Mouse (Mus musculus): ENCODE data around the gene Dbh. TPM values are rescaled to one million over a fixed set of nuclear protein-coding genes. Genes with fewer than 3 reads are reported as not detected.

Gene Dbh
- polyA plus RNA-seq, 1 experiment from 2014 or later, result 0.37 TPM

GRCm38 (mm10) chr2:27123121-27123520 lies 41.9 kb upstream of the Dbh start:
- H3K4me1 ChIP-seq (ENCODE audit: insufficient read depth, low read depth, low read length), result peaks cover 4% of the 10 kb centered on the region; the same call in 1 of the 2 replicates
- no peak overlapping the region for H3K4me2 ChIP-seq (replicated peaks; ENCODE audit: low read depth, low read length)
- ATAC-seq (no peak), DNase-seq (ENCODE audit: low spot score) (no peak)
- 89% methylated on average over 4 of the region's 4 CpGs for WGBS
- peak; percentile 30 for TF ChIP-seq CTCF (IDR thresholded peaks at IDR 0.05)
- TF ChIP-seq EP300 (IDR thresholded peaks at IDR 0.05), result no peak
- no peak overlapping the region for H3K9ac ChIP-seq (replicated peaks; ENCODE audit: low read depth)
- H3K9me3 ChIP-seq (ENCODE audit: low read length), result no peaks in the 10 kb centered on the region
- no peak overlapping the region for H3K4me3 ChIP-seq (ENCODE audit: low read depth, low read length)
- H3K27ac ChIP-seq (ENCODE audit: low read length), result no peak overlapping the region
- no peaks in the 10 kb centered on the region for H3K27me3 ChIP-seq (replicated peaks; ENCODE audit: insufficient read depth, low read length)
- H3K36me3 ChIP-seq (ENCODE audit: insufficient read depth, low read length), result no peaks in the 10 kb centered on the region

DNA sequence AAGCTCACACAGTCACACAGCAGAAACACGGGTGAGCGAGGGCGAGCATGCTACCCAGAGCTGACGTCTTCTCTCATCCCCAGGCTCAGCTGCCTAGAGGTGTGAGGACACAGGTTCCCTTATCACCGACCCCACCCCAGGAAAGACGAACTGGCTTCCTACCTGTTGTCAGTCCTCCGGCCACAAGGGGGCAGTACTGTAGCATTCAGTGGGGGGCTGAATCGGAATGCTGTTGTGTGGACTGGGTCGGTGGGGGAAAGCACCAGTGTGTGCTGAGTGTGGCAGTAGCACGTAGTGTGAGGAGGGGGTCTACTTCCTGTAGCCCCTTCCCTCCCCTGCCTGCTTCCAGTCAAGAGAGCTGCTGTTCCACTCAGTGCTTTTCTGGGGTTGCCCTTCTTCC lies 39.1 kb upstream of the Dbh start:
- Histone ChIP-seq H3K9me3 (ENCODE audit: low read length) (no peaks in the 10 kb centered on the region), H3K4me3 (ENCODE audit: low read depth, low read length) (no peak overlapping the region), H3K4me2 (replicated peaks; ENCODE audit: low read depth, low read length) (no peak overlapping the region), H3K9ac (replicated peaks; ENCODE audit: low read depth) (no peak overlapping the region), H3K4me1 (ENCODE audit: insufficient read depth, low read depth, low read length) (peaks cover 4% of the 10 kb centered on the region; the same call in 1 of the 2 replicates), H3K36me3 (ENCODE audit: insufficient read depth, low read length) (no peaks in the 10 kb centered on the region), H3K27me3 (replicated peaks; ENCODE audit: insufficient read depth, low read length) (no peaks in the 10 kb centered on the region), H3K27ac (ENCODE audit: low read length) (no peak overlapping the region)
- peak; percentile 65 for DNase-seq (ENCODE audit: low spot score)
- 22% methylated on average over 10 of the region's 10 CpGs for WGBS
- ATAC-seq, result peak; percentile 22; the same call in 1 of the 2 replicates
- TF ChIP-seq EP300 (IDR thresholded peaks at IDR 0.05), result no peak
- TF ChIP-seq CTCF (IDR thresholded peaks at IDR 0.05), result peak; percentile 96

DNA sequence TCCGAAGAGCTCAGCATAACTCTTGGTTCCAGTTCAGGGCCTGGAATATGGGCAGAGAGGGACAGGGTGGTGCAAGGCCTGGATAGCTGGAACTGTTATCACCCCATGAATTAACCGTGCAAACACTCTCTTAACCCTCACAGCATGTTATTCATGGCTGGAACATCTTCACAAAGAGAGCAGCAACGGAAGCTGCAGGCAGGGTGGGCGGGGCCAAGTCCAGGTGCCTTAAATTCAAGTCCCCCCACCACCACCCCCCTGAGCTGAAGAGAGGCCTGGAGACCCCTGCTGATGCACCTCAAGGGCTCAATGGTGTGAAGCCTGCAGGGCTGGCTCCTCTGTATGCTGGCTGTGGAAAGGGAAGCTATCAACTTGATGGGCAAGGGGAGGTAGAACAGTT lies 38.5 kb upstream of the Dbh start:
- DNase-seq (ENCODE audit: low spot score) (no peak), ATAC-seq (no peak)
- TF ChIP-seq EP300 (IDR thresholded peaks at IDR 0.05) (no peak), CTCF (IDR thresholded peaks at IDR 0.05) (no peak)
- no peak overlapping the region for H3K4me2 ChIP-seq (replicated peaks; ENCODE audit: low read depth, low read length)
- peaks cover 4% of the 10 kb centered on the region; the same call in 1 of the 2 replicates for H3K4me1 ChIP-seq (ENCODE audit: insufficient read depth, low read depth, low read length)
- H3K27me3 ChIP-seq (replicated peaks; ENCODE audit: insufficient read depth, low read length), result no peaks in the 10 kb centered on the region
- no peaks in the 10 kb centered on the region for H3K36me3 ChIP-seq (ENCODE audit: insufficient read depth, low read length)
- H3K9me3 ChIP-seq (ENCODE audit: low read length), result no peaks in the 10 kb centered on the region
- H3K4me3 ChIP-seq (ENCODE audit: low read depth, low read length), result no peak overlapping the region
- no peak overlapping the region for H3K9ac ChIP-seq (replicated peaks; ENCODE audit: low read depth)
- WGBS, result 47% methylated on average over 4 of the region's 4 CpGs
- H3K27ac ChIP-seq (ENCODE audit: low read length), result no peak overlapping the region

GRCm38 (mm10) chr2:27128990-27129389 lies 36.0 kb upstream of the Dbh start:
- H3K4me3 ChIP-seq (ENCODE audit: low read depth, low read length), result no peak overlapping the region
- 51% methylated on average over 3 of the region's 3 CpGs for WGBS
- H3K4me1 ChIP-seq (ENCODE audit: insufficient read depth, low read depth, low read length), result no peaks in the 10 kb centered on the region
- no peak overlapping the region for H3K4me2 ChIP-seq (replicated peaks; ENCODE audit: low read depth, low read length)
- DNase-seq (ENCODE audit: low spot score), result no peak
- TF ChIP-seq EP300 (IDR thresholded peaks at IDR 0.05) (no peak), CTCF (IDR thresholded peaks at IDR 0.05) (no peak)
- no peaks in the 10 kb centered on the region for H3K27me3 ChIP-seq (replicated peaks; ENCODE audit: insufficient read depth, low read length)
- ATAC-seq, result no peak
- no peak overlapping the region for H3K27ac ChIP-seq (ENCODE audit: low read length)
- no peaks in the 10 kb centered on the region for H3K9me3 ChIP-seq (ENCODE audit: low read length)
- no peaks in the 10 kb centered on the region for H3K36me3 ChIP-seq (ENCODE audit: insufficient read depth, low read length)
- H3K9ac ChIP-seq (replicated peaks; ENCODE audit: low read depth), result no peak overlapping the region

DNA sequence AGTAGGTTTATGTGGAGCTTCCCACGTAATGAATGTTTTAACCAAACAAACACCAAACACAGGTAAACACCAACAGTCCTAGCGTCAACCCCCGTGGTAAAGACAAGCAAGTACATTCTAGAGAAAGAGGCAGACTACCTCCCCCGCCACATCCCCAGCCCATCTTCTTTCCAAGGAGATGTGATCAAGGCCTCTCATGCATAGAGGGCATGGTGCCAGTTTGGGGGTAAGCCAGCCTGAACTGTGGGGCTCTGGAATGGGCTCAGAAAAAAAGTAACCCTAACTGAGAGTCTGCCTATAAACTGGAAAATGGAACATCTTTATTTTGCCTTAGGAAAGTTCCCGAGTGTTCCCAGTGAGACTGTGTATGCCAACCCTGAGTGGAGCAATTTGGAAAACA lies 29.1 kb upstream of the Dbh start:
- H3K36me3 ChIP-seq (ENCODE audit: insufficient read depth, low read length), result no peaks in the 10 kb centered on the region
- H3K4me1 ChIP-seq (ENCODE audit: insufficient read depth, low read depth, low read length), result no peaks in the 10 kb centered on the region
- H3K9ac ChIP-seq (replicated peaks; ENCODE audit: low read depth), result no peak overlapping the region
- no peak for DNase-seq (ENCODE audit: low spot score)
- H3K4me3 ChIP-seq (ENCODE audit: low read depth, low read length), result no peak overlapping the region
- TF ChIP-seq EP300 (IDR thresholded peaks at IDR 0.05) (no peak), CTCF (IDR thresholded peaks at IDR 0.05) (no peak)
- WGBS, result 76% methylated on average over 5 of the region's 5 CpGs
- 0 out of 2 replicates have a peak, but pooled peaks cover 3% of the 10 kb centered on the region for H3K27me3 ChIP-seq (replicated peaks; ENCODE audit: insufficient read depth, low read length)
- no peak for ATAC-seq
- H3K27ac ChIP-seq (ENCODE audit: low read length), result no peak overlapping the region
- no peaks in the 10 kb centered on the region for H3K9me3 ChIP-seq (ENCODE audit: low read length)
- H3K4me2 ChIP-seq (replicated peaks; ENCODE audit: low read depth, low read length), result no peak overlapping the region

- Histone ChIP-seq H3K27me3 (replicated peaks; ENCODE audit: insufficient read depth, low read length) (0 out of 2 replicates have a peak, but pooled peaks cover 3% of the 10 kb centered on the region), H3K9ac (replicated peaks; ENCODE audit: low read depth) (no peak overlapping the region), H3K36me3 (ENCODE audit: insufficient read depth, low read length) (no peaks in the 10 kb centered on the region), H3K4me2 (replicated peaks; ENCODE audit: low read depth, low read length) (no peak overlapping the region), H3K4me3 (ENCODE audit: low read depth, low read length) (no peak overlapping the region), H3K9me3 (ENCODE audit: low read length) (no peaks in the 10 kb centered on the region), H3K27ac (ENCODE audit: low read length) (no peak overlapping the region), H3K4me1 (ENCODE audit: insufficient read depth, low read depth, low read length) (no peaks in the 10 kb centered on the region)
- WGBS, result 50% methylated on average over 3 of the region's 3 CpGs
- ATAC-seq, result no peak
- DNase-seq (ENCODE audit: low spot score), result no peak
- no peak for TF ChIP-seq CTCF (IDR thresholded peaks at IDR 0.05)
- TF ChIP-seq EP300 (IDR thresholded peaks at IDR 0.05), result no peak
Measured at GRCm38 (mm10) chr2:27136336-27136735, 28.7 kb upstream of the Dbh start.

GRCm38 (mm10) chr2:27136789-27137188 lies 28.2 kb upstream of the Dbh start:
- no peaks in the 10 kb centered on the region; the same call in 1 of the 2 replicates for H3K4me1 ChIP-seq (ENCODE audit: insufficient read depth, low read depth, low read length)
- 56% methylated on average over 1 of the region's 1 CpGs for WGBS
- H3K27ac ChIP-seq (ENCODE audit: low read length), result no peak overlapping the region
- H3K9me3 ChIP-seq (ENCODE audit: low read length), result no peaks in the 10 kb centered on the region
- ATAC-seq, result no peak
- H3K27me3 ChIP-seq (replicated peaks; ENCODE audit: insufficient read depth, low read length), result peaks cover 6% of the 10 kb centered on the region; the same call in 1 of the 2 replicates
- DNase-seq (ENCODE audit: low spot score), result no peak
- TF ChIP-seq CTCF (IDR thresholded peaks at IDR 0.05) (no peak), EP300 (IDR thresholded peaks at IDR 0.05) (no peak)
- H3K4me3 ChIP-seq (ENCODE audit: low read depth, low read length), result no peak overlapping the region
- no peaks in the 10 kb centered on the region for H3K36me3 ChIP-seq (ENCODE audit: insufficient read depth, low read length)
- no peak overlapping the region for H3K4me2 ChIP-seq (replicated peaks; ENCODE audit: low read depth, low read length)
- H3K9ac ChIP-seq (replicated peaks; ENCODE audit: low read depth), result no peak overlapping the region
